Mouse (Mus musculus) stomach, embryonic 16.5 days (tissue): Measurements from ENCODE around the gene B3gat1. TPM values are rescaled to one million over a fixed set of nuclear protein-coding genes. Genes with fewer than 3 reads are reported as not detected.

ENCODE experiments used
- ATAC-seq: fragments of 200-750 bp; cut with Nextera tagmentation; 2 replicates; pipeline ENCODE4 v1.8.0; 2017; ENCODE audit warnings: moderate number of reproducible peaks, moderate TSS enrichment; ENCODE audit not compliant: insufficient read depth, low FRiP score
- H3K27ac ChIP-seq: fragments of 300-500 bp; sonication (generic); 2 replicates; pipeline ENCODE4 v1.5.1; 2014; ENCODE audit warnings: low read length
- H3K27me3 ChIP-seq: fragments of 300-500 bp; sonication (generic); 2 replicates; pipeline ENCODE4 v1.6.1; 2014; ENCODE audit warnings: low read length, control low read depth, mixed read lengths; ENCODE audit not compliant: control insufficient read depth, insufficient read depth
- H3K36me3 ChIP-seq: fragments of 300-500 bp; sonication (generic); 2 replicates; pipeline ENCODE4 v1.6.1; 2014; ENCODE audit warnings: low read length; ENCODE audit not compliant: control insufficient read depth, insufficient read depth
- H3K4me1 ChIP-seq: fragments of 300-500 bp; sonication (generic); 2 replicates; pipeline ENCODE4 v1.6.1; 2014; ENCODE audit warnings: low read length, control low read depth, mixed read lengths; ENCODE audit not compliant: control insufficient read depth, insufficient read depth
- H3K4me2 ChIP-seq: fragments of 300-500 bp; sonication (generic); 2 replicates; pipeline ENCODE4 v1.6.1; 2014; ENCODE audit warnings: low read depth, low read length, mixed read lengths
- H3K4me3 ChIP-seq: fragments of 300-500 bp; sonication (generic); replicated peaks from 2 replicates; pipeline ENCODE4 v1.5.1; 2014; ENCODE audit warnings: mild to moderate bottlenecking, low read length
- H3K9ac ChIP-seq: fragments of 300-500 bp; sonication (generic); 2 replicates; pipeline ENCODE4 v1.6.1; 2014; ENCODE audit warnings: low read length
- H3K9me3 ChIP-seq: fragments of 300-500 bp; sonication (generic); replicated peaks from 2 replicates; pipeline ENCODE4 v1.6.1; 2016; ENCODE audit warnings: low read length, control low read depth; ENCODE audit not compliant: control insufficient read depth
- WGBS: fragments of 180-500 bp; shearing (Covaris S2); extraction: QIAGEN DNeasy Blood & Tissue Kit; methylation state at CpG from one replicate; pipeline ENCODE4 v1.1.7; 2014; 5-methylcytosine and 5-hydroxymethylcytosine counted together
- polyA plus RNA-seq: library from polyadenylated mRNA; unstranded; fragments of >200 nt; fragmentation: Nextera tagmentation; extraction: Ambion mirVana; gene quantifications from 2 replicates; pipeline ENCODE4 v1.2.1, GENCODE M21; 2015

Gene B3gat1
- polyA plus RNA-seq, 1 experiment from 2014 or later: 0.10 TPM

GRCm38 (mm10) chr9:26760576-26760975, 27.0 kb downstream of the B3gat1 start:
- no peak for ATAC-seq
- 74% methylated on average over 5 of the region's 5 CpGs for WGBS

GRCm38 (mm10) chr9:26762477-26762876, 28.9 kb downstream of the B3gat1 start:
- H3K4me1 ChIP-seq: no peaks in the 10 kb centered on the region
- no peaks in the 10 kb centered on the region for H3K27me3 ChIP-seq
- H3K36me3 ChIP-seq: no peaks in the 10 kb centered on the region
- H3K4me3 ChIP-seq: no peak overlapping the region
- no peaks in the 10 kb centered on the region for H3K9me3 ChIP-seq
- WGBS: 81% methylated on average over 6 of the region's 6 CpGs
- no peak overlapping the region for H3K4me2 ChIP-seq
- H3K27ac ChIP-seq: no peak overlapping the region
- no peak for ATAC-seq
- no peak overlapping the region for H3K9ac ChIP-seq

More at GRCm38 (mm10) chr9:26760576-26760975, 27.0 kb downstream of the B3gat1 start:
- H3K4me2 ChIP-seq: no peak overlapping the region
- no peak overlapping the region for H3K4me3 ChIP-seq
- no peaks in the 10 kb centered on the region for H3K4me1 ChIP-seq
- H3K9me3 ChIP-seq: no peaks in the 10 kb centered on the region
- no peak overlapping the region for H3K9ac ChIP-seq
- H3K27ac ChIP-seq: no peak overlapping the region
- H3K36me3 ChIP-seq: no peaks in the 10 kb centered on the region
- H3K27me3 ChIP-seq: no peaks in the 10 kb centered on the region

DNA sequence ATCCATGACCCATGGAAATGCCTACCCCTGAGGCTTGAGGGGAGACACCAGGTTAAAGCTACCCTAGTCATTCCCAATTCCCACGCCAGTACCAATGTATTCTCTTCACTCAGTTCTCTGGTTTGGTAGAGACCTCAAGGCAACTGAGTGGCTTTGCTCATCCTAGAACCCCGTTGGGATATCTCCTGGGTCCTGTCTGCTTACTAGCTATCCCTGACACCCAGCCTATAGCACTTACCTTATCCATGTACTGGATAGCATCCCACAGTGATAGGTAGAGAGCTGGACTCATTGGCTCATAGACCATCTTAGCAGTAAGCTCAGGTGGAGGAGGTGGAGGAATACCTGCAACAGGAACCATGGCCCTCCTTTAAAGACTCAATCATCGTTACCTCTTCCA, 34.7 kb downstream of the B3gat1 start:
- 76% methylated on average over 3 of the region's 3 CpGs for WGBS
- no peak for ATAC-seq
- H3K4me3 ChIP-seq: no peak overlapping the region

DNA sequence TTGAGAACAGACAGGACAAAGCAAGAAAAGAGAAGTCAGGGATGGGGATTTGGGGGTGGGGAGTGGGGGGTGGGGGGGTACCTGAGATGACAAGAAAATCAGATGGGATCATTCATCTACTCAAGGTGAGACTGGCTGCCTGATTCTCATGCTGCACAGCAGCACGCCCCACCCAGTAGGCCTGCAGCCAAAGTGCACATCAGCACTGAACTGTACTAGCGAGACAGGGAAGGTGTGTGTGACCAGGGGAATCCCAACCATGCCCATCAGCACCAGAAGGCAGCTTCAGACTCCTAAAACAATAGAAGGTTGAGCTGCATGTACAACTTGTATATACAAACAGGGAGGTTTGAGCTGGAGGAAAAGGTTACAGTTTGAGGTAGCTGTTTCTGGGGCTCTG, 42.2 kb downstream of the B3gat1 start:
- no peak overlapping the region for H3K27ac ChIP-seq
- no peaks in the 10 kb centered on the region for H3K9me3 ChIP-seq
- no peaks in the 10 kb centered on the region for H3K36me3 ChIP-seq
- no peak overlapping the region for H3K4me3 ChIP-seq
- H3K4me1 ChIP-seq: no peaks in the 10 kb centered on the region
- ATAC-seq: no peak
- H3K9ac ChIP-seq: no peak overlapping the region
- WGBS: 86% methylated on average over 2 of the region's 2 CpGs
- H3K27me3 ChIP-seq: no peaks in the 10 kb centered on the region
- H3K4me2 ChIP-seq: no peak overlapping the region

More for the DNA sequence above, 34.7 kb downstream of the B3gat1 start:
- Histone ChIP-seq H3K4me2 (no peak overlapping the region), H3K9ac (no peak overlapping the region), H3K9me3 (no peaks in the 10 kb centered on the region), H3K27me3 (no peaks in the 10 kb centered on the region), H3K27ac (no peak overlapping the region), H3K36me3 (no peaks in the 10 kb centered on the region), H3K4me1 (no peaks in the 10 kb centered on the region)

GRCm38 (mm10) chr9:26776122-26776902, 42.8 kb downstream of the B3gat1 start:
- Histone ChIP-seq H3K27me3 (no peaks in the 10 kb centered on the region), H3K4me3 (no peak overlapping the region), H3K9ac (no peak overlapping the region), H3K27ac (no peak overlapping the region), H3K4me1 (no peaks in the 10 kb centered on the region), H3K36me3 (no peaks in the 10 kb centered on the region), H3K9me3 (no peaks in the 10 kb centered on the region), H3K4me2 (no peak overlapping the region)
- 61% methylated on average over 6 of the region's 6 CpGs for WGBS
- ATAC-seq: no peak

- WGBS: 79% methylated on average over 7 of the region's 7 CpGs
- H3K27ac ChIP-seq: no peak overlapping the region
- ATAC-seq: no peak
- H3K4me2 ChIP-seq: no peak overlapping the region
- no peaks in the 10 kb centered on the region for H3K36me3 ChIP-seq
- H3K9me3 ChIP-seq: no peaks in the 10 kb centered on the region
- H3K4me1 ChIP-seq: no peaks in the 10 kb centered on the region
- no peaks in the 10 kb centered on the region for H3K27me3 ChIP-seq
- H3K4me3 ChIP-seq: no peak overlapping the region
- no peak overlapping the region for H3K9ac ChIP-seq
These were observed 44.9 kb downstream of the B3gat1 start for GRCm38 (mm10) chr9:26778421-26778820.

- ATAC-seq: no peak
- no peak overlapping the region; the same call in 1 of the 2 replicates for H3K4me2 ChIP-seq
- no peak overlapping the region for H3K4me3 ChIP-seq
- no peaks in the 10 kb centered on the region for H3K36me3 ChIP-seq
- no peak overlapping the region for H3K27ac ChIP-seq
- WGBS: 48% methylated on average over 7 of the region's 7 CpGs
- H3K9me3 ChIP-seq: no peaks in the 10 kb centered on the region
- no peaks in the 10 kb centered on the region for H3K27me3 ChIP-seq
- H3K9ac ChIP-seq: no peak overlapping the region
- no peaks in the 10 kb centered on the region for H3K4me1 ChIP-seq
These were observed 50.0 kb downstream of the B3gat1 start for GRCm38 (mm10) chr9:26783414-26783975.

- 58% methylated on average over 3 of the region's 3 CpGs for WGBS
- ATAC-seq: 0 out of 2 replicates have a peak, but pooled peaks have one; percentile 33
These were observed 59.3 kb downstream of the B3gat1 start for GRCm38 (mm10) chr9:26792829-26793228.

GRCm38 (mm10) chr9:26798205-26798604, 64.7 kb downstream of the B3gat1 start:
- WGBS: 81% methylated on average over 3 of the region's 3 CpGs
- ATAC-seq: no peak
- Histone ChIP-seq H3K9me3 (no peaks in the 10 kb centered on the region), H3K4me1 (no peaks in the 10 kb centered on the region), H3K4me3 (no peak overlapping the region), H3K4me2 (no peak overlapping the region), H3K27me3 (no peaks in the 10 kb centered on the region), H3K9ac (no peak overlapping the region), H3K27ac (no peak overlapping the region), H3K36me3 (no peaks in the 10 kb centered on the region)

More at GRCm38 (mm10) chr9:26792829-26793228, 59.3 kb downstream of the B3gat1 start:
- Histone ChIP-seq H3K9me3 (no peaks in the 10 kb centered on the region), H3K9ac (no peak overlapping the region), H3K27ac (no peak overlapping the region), H3K4me2 (no peak overlapping the region), H3K27me3 (no peaks in the 10 kb centered on the region), H3K4me1 (no peaks in the 10 kb centered on the region), H3K36me3 (no peaks in the 10 kb centered on the region), H3K4me3 (no peak overlapping the region)
